Mouse (Mus musculus) midbrain, embryonic 11.5 days (tissue): ENCODE measurements around the gene Slc2a4. TPM values are rescaled to one million over a fixed set of nuclear protein-coding genes. Genes with fewer than 3 reads are reported as not detected.

Source experiments
- ATAC-seq: fragments of 200-750 bp; cut with Nextera tagmentation; 2 replicates; pipeline ENCODE4 v1.8.0; 2017; ENCODE audit warnings: moderate TSS enrichment, moderate library complexity; ENCODE audit not compliant: low FRiP score
- DNase-seq: peaks from one replicate; pipeline ENCODE4 v3.0.0; 2015; ENCODE audit warnings: low spot score; ENCODE audit errors: missing footprints
- H3K27ac ChIP-seq: fragments of 300-500 bp; sonication (generic); 2 replicates; pipeline ENCODE4 v1.5.1; 2014; ENCODE audit warnings: low read depth, low read length
- H3K27me3 ChIP-seq: fragments of 300-500 bp; sonication (generic); 2 replicates; pipeline ENCODE4 v1.6.1; 2014; ENCODE audit warnings: mild to moderate bottlenecking, low read length, moderate library complexity, mixed read lengths; ENCODE audit not compliant: control insufficient read depth, insufficient read depth
- H3K36me3 ChIP-seq: fragments of 300-500 bp; sonication (generic); 2 replicates; pipeline ENCODE4 v1.6.1; 2014; ENCODE audit warnings: mild to moderate bottlenecking, low read length, moderate library complexity, mixed read lengths; ENCODE audit not compliant: control insufficient read depth, insufficient read depth
- H3K4me1 ChIP-seq: fragments of 300-500 bp; sonication (generic); 2 replicates; pipeline ENCODE4 v1.6.1; 2014; ENCODE audit warnings: low read length; ENCODE audit not compliant: control insufficient read depth, insufficient read depth
- H3K4me2 ChIP-seq: fragments of 300-500 bp; sonication (generic); 2 replicates; pipeline ENCODE4 v1.6.1; 2014; ENCODE audit warnings: mild to moderate bottlenecking, moderate library complexity
- H3K4me3 ChIP-seq: fragments of 300-500 bp; sonication (generic); 2 replicates; pipeline ENCODE4 v1.5.1; 2014; ENCODE audit warnings: low read depth, low read length
- H3K9ac ChIP-seq: fragments of 300-500 bp; sonication (generic); 2 replicates; pipeline ENCODE4 v1.6.1; 2014; ENCODE audit warnings: low read length
- H3K9me3 ChIP-seq: fragments of 300-500 bp; sonication (generic); 2 replicates; pipeline ENCODE4 v1.6.1; 2016; ENCODE audit warnings: low read length; ENCODE audit not compliant: control insufficient read depth
- whole genome bisulfite sequencing: fragments of 180-500 bp; shearing (Covaris S2); extraction: QIAGEN DNeasy Blood & Tissue Kit; methylation state at CpG from one replicate; pipeline ENCODE4 v1.1.7; 2014; 5-methylcytosine and 5-hydroxymethylcytosine counted together
- polyA plus RNA-seq: library from polyadenylated mRNA; unstranded; fragments of >200 nt; fragmentation: Nextera tagmentation; extraction: Ambion mirVana; gene quantifications from 2 replicates; pipeline ENCODE4 v1.2.1, GENCODE M21; 2014

Slc2a4 gene
- polyA plus RNA-seq, 1 experiment from 2014 or later: 7.8 TPM

DNA sequence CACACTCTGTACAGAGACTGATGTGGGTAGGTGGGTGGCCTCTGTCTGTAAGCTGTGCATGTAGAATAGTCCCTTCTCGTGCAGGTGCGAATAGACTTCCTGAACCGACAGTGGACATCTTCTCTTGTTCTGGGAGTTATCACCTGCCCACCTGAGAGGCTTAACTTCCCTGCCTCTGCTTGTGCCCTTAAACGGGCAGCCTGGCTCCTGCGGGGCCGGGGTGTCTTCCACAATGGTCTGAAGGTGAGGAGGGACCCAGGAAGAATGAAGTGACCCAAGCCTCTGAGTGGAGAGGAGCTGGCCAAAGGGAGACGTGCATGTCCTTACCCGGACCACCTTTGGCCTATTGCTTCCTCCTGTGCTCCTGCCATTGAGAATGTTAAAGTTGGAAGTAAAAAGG is 37.8 kb downstream of the Slc2a4 start:
- Histone ChIP-seq H3K27ac (no peak overlapping the region), H3K9ac (no peak overlapping the region), H3K4me1 (peaks cover 14% of the 10 kb centered on the region), H3K4me3 (no peak overlapping the region), H3K9me3 (no peaks in the 10 kb centered on the region), H3K4me2 (no peak overlapping the region), H3K27me3 (no peaks in the 10 kb centered on the region), H3K36me3 (peaks cover 60% of the 10 kb centered on the region)
- no peak for DNase-seq
- no peak for ATAC-seq
- 96% methylated on average over 8 of the region's 8 CpGs for WGBS

DNA sequence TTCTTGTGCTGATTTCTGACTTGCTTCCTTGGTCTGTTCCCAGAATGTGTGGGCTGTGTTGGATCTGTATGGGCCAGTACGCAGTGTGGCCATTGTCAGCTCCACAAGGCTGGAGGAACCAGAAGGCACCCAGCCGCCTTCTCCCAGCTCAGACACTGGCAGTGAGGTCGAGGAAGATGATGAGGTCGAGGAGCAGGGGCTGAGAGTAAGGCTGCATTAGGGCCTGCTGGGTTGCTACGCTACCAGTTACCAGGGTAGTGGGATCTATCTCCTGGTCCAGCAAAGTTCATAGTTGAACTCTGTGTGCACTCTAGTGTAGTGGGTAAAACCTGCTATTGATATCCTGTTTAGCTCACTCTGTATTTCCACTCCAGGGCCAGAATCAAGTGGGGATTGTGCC is 38.8 kb downstream of the Slc2a4 start:
- H3K9me3 ChIP-seq: no peaks in the 10 kb centered on the region
- H3K27ac ChIP-seq: no peak overlapping the region
- H3K27me3 ChIP-seq: no peaks in the 10 kb centered on the region
- peaks cover 64% of the 10 kb centered on the region for H3K36me3 ChIP-seq
- DNase-seq: no peak
- ATAC-seq: no peak
- H3K9ac ChIP-seq: no peak overlapping the region
- peaks cover 6% of the 10 kb centered on the region for H3K4me1 ChIP-seq
- WGBS: 93% methylated on average over 5 of the region's 5 CpGs
- H3K4me3 ChIP-seq: no peak overlapping the region
- no peak overlapping the region for H3K4me2 ChIP-seq

DNA sequence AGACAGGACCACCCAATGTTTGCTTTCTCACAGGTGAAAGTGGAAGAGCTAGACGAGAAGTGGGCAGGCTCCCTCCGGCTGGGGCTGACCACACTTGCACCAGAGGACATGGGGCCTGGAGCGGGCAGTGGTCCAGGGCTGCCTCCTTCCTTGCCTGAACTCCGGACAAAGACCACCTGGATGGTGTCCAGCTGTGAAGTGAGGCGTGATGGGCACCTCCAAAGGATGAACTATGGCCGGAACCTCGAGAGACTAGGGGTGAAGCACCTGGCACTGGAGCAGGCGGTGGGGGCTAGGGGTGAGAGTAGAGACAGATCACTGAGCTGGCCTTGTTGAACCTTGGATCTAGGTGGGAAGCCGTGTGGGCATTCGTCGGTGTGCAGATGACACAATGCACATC is 39.3 kb downstream of the Slc2a4 start:
- no peaks in the 10 kb centered on the region for H3K9me3 ChIP-seq
- H3K4me1 ChIP-seq: peaks cover 6% of the 10 kb centered on the region
- no peak overlapping the region for H3K4me2 ChIP-seq
- H3K9ac ChIP-seq: no peak overlapping the region
- DNase-seq (no peak), ATAC-seq (no peak)
- H3K4me3 ChIP-seq: no peak overlapping the region
- H3K27me3 ChIP-seq: no peaks in the 10 kb centered on the region
- H3K36me3 ChIP-seq: peaks cover 66% of the 10 kb centered on the region
- WGBS: 95% methylated on average over 11 of the region's 11 CpGs
- no peak overlapping the region for H3K27ac ChIP-seq

DNA sequence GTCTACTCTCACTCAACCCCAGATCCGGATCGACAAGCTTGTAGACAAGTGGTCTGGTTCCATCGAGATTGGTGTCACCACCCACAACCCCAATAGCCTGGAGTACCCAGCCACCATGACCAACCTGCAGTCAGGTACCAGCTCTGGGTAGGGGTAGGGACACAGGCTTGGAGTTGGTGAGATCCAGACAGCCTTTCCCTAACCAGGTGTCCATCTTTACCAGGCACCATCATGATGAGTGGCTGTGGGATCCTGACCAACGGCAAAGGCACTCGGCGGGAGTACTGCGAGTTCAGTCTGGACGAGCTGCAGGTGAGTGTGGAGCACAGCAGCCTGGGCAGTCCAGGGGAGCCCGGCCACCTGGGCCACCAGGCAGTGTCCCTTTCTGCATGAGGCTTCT is 43.7 kb downstream of the Slc2a4 start:
- DNase-seq (no peak), ATAC-seq (no peak)
- Histone ChIP-seq H3K4me2 (no peak overlapping the region), H3K4me3 (no peak overlapping the region), H3K4me1 (peaks cover 20% of the 10 kb centered on the region), H3K36me3 (peaks cover 36% of the 10 kb centered on the region), H3K9ac (no peak overlapping the region), H3K27me3 (no peaks in the 10 kb centered on the region), H3K9me3 (no peaks in the 10 kb centered on the region), H3K27ac (no peak overlapping the region)
- 96% methylated on average over 9 of the region's 9 CpGs for WGBS

DNA sequence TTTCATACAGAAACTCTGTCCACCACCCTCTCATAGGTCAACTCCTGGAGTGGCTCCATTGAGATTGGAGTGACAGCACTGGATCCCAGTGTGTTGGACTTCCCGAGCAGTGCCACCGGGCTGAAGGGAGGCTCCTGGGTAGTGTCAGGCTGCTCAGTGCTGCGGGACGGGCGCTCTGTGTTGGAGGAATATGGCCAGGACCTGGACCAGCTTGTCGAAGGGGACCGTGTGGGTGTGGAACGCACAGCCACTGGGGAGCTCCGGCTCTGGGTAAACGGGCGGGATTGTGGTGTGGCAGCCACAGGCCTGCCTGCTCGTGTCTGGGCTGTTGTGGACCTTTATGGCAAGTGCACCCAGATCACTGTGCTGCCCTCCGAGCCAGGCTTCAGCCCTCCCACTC is 45.0 kb downstream of the Slc2a4 start:
- DNase-seq (no peak), ATAC-seq (no peak)
- Histone ChIP-seq H3K27ac (no peak overlapping the region), H3K4me1 (peaks cover 22% of the 10 kb centered on the region), H3K4me2 (peak overlapping the region; percentile 99), H3K4me3 (peak overlapping the region; percentile 98; the same call in 1 of the 2 replicates), H3K9me3 (no peaks in the 10 kb centered on the region), H3K36me3 (peaks cover 26% of the 10 kb centered on the region), H3K9ac (0 out of 2 replicates have a peak overlapping the region, but pooled peaks have one; percentile 95), H3K27me3 (no peaks in the 10 kb centered on the region)
- 90% methylated on average over 13 of the region's 13 CpGs for WGBS

DNA sequence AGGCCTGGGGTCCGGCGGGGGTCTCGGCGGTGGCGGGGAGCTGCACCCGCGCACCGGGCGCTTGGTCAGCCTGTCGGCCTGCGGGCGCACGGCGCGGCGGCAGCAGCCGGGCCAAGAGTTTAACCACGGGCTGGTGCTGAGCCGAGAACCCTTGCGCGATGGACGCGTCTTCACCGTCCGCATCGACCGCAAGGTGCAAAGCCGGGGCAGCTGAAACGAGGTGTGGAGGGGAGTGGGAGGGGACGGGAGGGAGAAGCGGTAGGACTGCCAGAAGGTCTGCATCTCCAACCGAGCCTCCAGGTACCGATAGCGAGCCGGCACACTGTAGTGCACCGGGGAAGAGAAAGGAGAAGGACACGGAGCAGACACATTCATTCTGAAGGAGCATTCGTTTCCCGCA is 46.0 kb downstream of the Slc2a4 start:
- under 1% methylated on average over 38 of the region's 39 CpGs for WGBS
- DNase-seq (peak; percentile 93), ATAC-seq (no peak)
- Histone ChIP-seq H3K9me3 (no peaks in the 10 kb centered on the region), H3K27me3 (no peaks in the 10 kb centered on the region), H3K27ac (peak overlapping the region; percentile 86), H3K4me3 (peak overlapping the region; percentile 98), H3K9ac (peak overlapping the region; percentile 95), H3K4me1 (peaks cover 22% of the 10 kb centered on the region), H3K4me2 (peak overlapping the region; percentile 99), H3K36me3 (peaks cover 18% of the 10 kb centered on the region)

DNA sequence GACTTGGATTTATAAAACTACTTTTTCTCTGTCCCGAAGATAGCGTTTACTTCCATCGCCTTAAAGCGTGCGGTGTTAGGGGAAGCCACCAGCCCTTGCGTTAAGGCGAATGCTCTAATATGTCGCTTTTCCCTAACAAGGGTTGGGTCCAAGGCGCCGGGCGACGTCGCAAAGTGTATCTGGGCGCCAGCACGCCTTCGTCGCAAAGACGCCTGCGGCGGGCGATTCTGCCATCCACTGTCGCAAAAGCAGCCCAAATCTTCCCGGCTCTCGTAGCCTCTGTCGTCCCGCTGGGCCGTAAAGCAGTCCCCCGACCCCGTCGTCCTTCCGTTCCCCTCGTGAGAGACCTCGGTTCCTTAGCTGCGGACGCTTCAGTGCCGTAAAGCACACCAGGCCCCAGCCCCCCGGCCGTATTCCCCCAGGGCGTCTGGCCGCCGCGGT is 46.6 kb downstream of the Slc2a4 start:
- H3K4me1 ChIP-seq: peaks cover 22% of the 10 kb centered on the region
- peak overlapping the region; percentile 98 for H3K4me3 ChIP-seq
- ATAC-seq (peak; percentile 80), DNase-seq (peak; percentile 99)
- peak overlapping the region; percentile 95 for H3K9ac ChIP-seq
- H3K27me3 ChIP-seq: no peaks in the 10 kb centered on the region
- peak overlapping the region; percentile 99 for H3K4me2 ChIP-seq
- H3K9me3 ChIP-seq: no peaks in the 10 kb centered on the region
- under 1% methylated on average over 42 of the region's 42 CpGs for WGBS
- H3K27ac ChIP-seq: peak overlapping the region; percentile 86
- peaks cover 17% of the 10 kb centered on the region for H3K36me3 ChIP-seq

DNA sequence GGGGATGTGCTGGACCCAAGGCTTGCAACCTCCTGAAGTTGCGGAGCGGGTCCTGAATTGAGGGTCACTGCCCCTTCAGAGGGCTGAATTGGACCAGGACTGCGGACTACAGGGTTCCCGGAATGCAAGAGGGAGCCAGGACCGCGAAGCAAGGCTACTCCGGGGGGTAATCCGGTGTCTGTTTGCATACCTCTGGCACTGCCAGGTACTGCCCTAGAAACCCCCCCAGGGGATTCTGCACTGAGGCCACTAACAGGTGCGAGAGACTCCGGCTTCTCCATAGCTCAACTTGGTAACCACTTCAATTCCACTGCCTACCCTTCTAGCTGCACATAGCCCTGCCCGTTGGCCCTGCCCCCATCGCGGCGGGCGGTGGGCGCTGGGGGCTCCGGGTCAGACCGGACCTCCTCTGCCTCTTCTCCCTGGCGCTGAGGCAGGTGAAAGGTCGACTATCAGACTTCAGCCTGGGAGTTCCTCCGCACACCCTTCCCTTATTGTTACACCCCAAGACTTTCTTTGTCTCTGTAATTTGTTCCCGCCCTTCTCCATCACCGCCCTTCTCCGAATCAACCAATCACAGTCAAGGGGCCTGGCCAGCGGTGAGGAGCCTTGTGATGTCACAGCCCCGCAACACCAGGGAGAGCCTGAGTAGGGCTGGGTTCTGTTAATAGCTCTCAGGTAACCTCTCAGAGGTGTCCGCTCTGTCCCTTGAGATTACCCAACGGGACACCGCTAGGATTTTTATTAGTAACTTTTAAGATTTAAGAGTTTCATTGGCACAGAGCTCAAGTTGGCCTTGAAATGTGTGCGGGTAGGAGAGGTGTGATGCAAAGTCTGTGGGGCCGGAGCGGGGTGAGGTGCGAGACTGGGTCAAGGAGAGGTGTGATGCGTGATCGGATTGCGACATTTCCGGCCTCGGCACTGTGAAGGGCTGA is 47.2 kb downstream of the Slc2a4 start, which contains the start of the genes 2810408A11Rik and Neurl4:
TSS of gene 2810408A11Rik (minus strand) at position 517 of the 935 bp plus-strand sequence.
TSS of gene Neurl4 (plus strand) at position 602 of the 935 bp plus-strand sequence.
- peak within 1 kb of the TSS; percentile 95 for H3K9ac ChIP-seq
- DNase-seq (peak; percentile 98), ATAC-seq (peak; percentile 93)
- H3K9me3 ChIP-seq: no peaks in the 10 kb centered on the region
- no peaks in the 10 kb centered on the region for H3K27me3 ChIP-seq
- H3K4me3 ChIP-seq: peak within 1 kb of the TSS; percentile 98
- H3K4me2 ChIP-seq: peak within 1 kb of the TSS; percentile 99
- under 1% methylated on average over 38 of the region's 38 CpGs for WGBS
- peaks cover 22% of the 10 kb centered on the region for H3K4me1 ChIP-seq
- H3K36me3 ChIP-seq: peaks cover 10% of the 10 kb centered on the region
- peak within 1 kb of the TSS; percentile 86 for H3K27ac ChIP-seq

DNA sequence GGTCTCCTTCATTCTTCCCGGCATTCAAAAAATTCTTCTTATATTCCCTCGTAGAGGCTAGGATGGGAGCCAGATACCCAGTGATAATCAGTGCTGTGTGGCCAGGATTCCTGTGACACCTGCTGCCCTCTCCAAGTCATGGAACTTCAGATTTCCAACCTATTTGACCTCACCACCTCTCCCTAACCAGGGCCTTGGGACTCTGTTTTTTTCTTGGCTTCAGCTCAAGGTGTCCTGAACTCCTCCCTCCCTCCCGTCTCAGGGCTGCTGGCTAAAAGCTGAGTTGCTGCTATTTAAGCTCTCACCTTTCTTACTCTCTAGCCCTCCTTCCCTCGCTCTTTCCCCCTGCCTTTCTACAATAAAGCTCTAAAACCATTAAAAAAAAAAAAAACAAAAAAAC is 48.1 kb downstream of the Slc2a4 start:
- no peak overlapping the region; the same call in 1 of the 2 replicates for H3K27ac ChIP-seq
- ATAC-seq: no peak

More for the DNA sequence above, 48.1 kb downstream of the Slc2a4 start:
- H3K4me2 ChIP-seq: peak overlapping the region; percentile 99
- H3K4me1 ChIP-seq: peaks cover 22% of the 10 kb centered on the region
- H3K27me3 ChIP-seq: no peaks in the 10 kb centered on the region
- no peaks in the 10 kb centered on the region for H3K9me3 ChIP-seq
- peaks cover 7% of the 10 kb centered on the region; the same call in 1 of the 2 replicates for H3K36me3 ChIP-seq
- peak; percentile 84 for DNase-seq
- H3K9ac ChIP-seq: peak overlapping the region; percentile 95
- WGBS: 29% methylated on average over 4 of the region's 4 CpGs
- peak overlapping the region; percentile 98 for H3K4me3 ChIP-seq
